Mouse (Mus musculus) cerebellum, postnatal 10 days (tissue): Measurements from ENCODE around the gene Pcx.
A peak's percentile ranks its signal among the peaks of the same experiment; 100 is the strongest.

ENCODE experiments used
- DNase-seq, 2 experiments: peaks; one replicate each; pipeline ENCODE4 v3.0.0; 2021; ENCODE audit warnings: mixed read lengths in 2 of 2

The Pcx gene

DNA sequence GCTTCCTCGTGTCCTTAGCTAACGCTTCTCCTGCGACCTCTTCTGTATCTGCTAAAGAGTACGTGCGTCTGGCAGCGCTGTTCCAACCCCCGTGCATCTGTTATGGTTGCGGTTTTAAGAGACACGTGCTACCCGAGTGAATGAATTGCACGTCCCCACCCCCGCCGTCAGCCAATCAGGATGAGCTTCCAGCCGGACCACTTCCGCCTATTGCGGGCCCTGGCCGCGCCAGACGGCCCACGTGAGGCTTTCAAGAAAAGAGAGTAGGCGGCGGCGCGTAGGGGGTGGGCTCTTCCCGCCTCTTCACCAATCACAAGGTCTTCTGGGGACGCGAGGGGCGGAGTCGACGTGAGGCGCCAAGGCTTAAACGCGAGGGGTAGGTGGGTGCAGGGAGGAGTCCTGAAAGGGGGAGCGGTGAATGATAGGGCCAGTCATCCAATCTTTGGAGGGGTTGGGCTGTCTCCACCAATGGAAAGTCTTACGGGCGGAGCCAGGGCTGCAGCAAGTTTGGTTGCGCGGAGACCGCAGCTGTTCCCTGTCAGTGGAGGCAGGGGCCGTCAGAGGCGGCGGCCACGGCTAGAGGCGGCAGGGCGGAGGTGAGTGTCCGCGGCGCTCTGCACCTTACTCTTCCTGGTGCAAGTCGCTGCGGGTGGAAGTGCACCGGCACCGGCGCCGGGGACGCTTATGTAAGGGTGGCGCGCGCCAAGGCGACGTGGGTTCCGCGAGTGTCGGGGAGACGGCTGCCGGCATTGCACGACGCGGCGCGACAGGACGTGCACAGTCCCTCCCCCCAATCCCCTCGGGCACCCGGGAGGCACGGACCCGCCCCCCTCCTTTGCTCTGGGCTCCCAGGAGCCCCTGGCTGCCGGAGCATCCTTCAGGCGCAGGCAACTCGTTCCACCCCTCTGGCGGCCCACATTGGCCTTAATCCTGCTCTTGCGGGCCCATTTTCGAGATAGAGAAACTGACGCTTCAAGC, at the start of gene Pcx:
Pcx (plus strand) TSS at position 487 of the 978 bp plus-strand sequence.
- peak; percentile 99 to 100 for DNase-seq

DNA sequence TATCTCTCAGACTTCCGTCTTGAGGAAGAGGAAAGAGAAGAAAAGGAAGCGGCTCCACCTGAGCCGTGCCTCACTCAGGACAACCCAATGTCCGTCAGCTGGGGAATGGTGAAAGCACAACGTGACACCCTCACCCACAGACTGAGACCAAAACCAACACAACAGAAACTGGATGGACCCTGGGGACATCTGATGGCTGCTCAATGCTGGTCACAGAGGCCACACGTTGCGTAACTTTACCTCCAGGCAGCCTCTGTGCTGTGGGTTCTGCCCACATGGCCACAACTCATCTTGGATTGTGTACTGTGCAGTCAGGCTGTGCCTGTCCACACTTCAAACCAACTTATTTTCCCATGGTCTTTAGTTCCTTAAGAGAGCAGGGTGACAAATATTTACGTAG, 48.3 kb upstream of the Pcx start:
- DNase-seq: no peak

- DNase-seq: no peak
These were observed 45.6 kb upstream of the Pcx start for GRCm38 (mm10) chr19:4464666-4465065.

DNA sequence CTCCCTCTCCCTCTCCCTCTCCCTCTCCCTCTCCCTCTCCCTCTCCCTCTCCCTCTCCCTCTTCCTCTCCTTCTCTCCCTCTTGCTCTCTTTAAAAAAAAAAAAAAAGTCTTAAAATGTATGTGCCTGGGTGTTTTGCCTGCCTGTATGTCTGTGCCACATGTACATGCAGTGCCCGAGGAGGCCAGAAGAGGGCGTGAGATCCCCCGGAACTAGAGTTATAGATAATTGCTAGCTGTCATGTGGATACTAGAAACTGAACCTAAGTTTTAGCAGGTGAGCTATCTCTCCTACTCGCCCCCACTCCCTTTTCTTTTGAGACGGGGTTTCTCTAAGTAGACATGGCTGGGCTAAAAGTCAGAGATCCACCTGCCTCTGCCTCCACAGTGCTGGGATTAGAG, 41.9 kb upstream of the Pcx start:
- DNase-seq: peak; percentile 57 to 73

GRCm38 (mm10) chr19:4473549-4473948, 36.7 kb upstream of the Pcx start:
- peak in 1 of 2 experiments; percentile 45 for DNase-seq

DNA sequence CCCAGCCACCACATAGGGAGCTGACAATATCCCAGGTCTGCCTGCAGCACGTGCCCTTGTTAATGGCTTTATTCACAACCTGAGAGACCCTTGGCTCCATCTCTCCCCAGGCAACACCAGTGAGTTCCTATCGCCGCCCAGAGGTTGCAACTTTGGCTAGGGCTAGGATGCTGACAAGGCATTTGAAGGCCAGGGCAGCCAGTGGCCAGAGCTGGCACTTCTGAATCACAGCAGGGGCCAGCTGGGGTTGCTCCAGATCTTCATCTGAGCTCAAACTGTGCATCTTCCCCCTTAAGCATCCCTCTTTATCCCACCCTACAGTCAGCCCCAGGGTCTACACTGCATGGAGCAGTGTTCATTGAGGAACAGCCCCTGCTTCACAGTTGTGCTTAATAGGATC, 35.5 kb upstream of the Pcx start:
- no peak for DNase-seq

DNA sequence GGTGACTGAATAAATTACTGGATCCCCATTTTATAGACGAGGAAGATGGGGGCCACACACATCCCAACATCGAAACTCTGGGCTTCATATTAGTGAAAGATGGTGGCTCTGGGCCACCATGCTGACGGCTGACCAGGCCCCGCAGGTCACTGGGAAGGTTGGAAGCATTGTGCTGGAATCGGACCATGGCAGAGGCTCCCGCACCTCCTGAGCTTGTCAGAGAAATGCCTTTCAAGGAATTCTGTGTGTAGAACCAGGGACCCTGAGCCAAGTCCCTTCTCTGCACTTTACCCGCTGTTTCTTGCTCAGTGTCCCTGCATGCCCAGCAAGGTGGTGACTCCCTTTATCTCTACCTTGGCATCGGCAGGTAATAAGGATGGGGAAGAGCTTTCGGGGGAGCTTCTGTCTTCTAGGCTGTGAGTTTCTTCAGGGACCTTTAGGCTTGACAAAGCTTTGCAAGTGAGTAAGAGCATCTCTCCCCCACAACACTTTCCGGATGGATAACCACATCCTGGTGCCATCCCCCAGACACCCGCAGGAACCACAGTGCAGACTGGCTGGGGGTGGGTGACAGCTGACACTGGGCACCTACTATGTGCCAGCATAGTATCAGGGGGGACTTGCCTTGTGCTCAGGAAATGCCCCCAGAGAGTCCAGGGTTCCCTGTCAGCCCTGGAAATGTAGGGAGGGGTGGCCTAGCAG, 34.9 kb upstream of the Pcx start:
- peak in 1 of 2 experiments; percentile 48 for DNase-seq

DNA sequence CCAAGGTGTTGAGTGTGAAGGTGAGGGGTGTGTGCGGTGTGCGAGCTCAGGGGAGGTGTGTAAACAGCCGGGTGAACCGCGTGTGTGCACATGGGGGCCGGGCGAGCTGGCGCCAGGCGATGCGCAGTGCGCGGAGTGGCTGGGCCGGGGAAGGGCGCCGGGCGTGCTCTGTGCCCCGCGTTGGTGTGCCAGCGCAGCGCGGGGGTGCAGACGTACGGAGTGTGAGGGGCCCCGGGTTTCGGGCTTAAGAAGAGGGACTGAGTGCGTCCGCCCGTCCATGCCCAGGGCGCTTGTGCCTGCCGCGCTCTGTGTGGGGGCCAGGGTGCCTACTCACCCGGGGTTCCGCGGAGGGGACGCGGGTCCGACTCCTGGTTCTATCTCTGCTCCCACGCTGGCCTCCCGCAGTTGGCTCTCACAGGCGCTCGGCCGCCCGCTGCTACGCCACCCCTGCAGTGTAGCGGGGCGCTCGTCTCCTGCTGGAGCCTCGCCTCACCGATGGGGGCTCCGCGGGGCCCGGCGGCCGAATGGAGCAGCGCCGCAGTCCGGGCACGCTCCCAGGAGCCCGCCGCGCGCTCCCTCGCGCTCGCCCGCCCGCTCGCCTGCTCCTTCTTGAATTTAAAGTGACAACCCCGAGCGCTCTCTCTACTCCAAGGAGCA, 33.5 kb upstream of the Pcx start:
- DNase-seq: peak; percentile 85 to 87

GRCm38 (mm10) chr19:4477345-4478189, 32.7 kb upstream of the Pcx start, which contains the start of gene Syt12:
Gene Syt12 (minus strand): TSS chr19:4477447.
- DNase-seq: peak; percentile 78 to 80

GRCm38 (mm10) chr19:4478190-4478516, 32.1 kb upstream of the Pcx start:
- peak in 1 of 2 experiments; percentile 71 for DNase-seq

DNA sequence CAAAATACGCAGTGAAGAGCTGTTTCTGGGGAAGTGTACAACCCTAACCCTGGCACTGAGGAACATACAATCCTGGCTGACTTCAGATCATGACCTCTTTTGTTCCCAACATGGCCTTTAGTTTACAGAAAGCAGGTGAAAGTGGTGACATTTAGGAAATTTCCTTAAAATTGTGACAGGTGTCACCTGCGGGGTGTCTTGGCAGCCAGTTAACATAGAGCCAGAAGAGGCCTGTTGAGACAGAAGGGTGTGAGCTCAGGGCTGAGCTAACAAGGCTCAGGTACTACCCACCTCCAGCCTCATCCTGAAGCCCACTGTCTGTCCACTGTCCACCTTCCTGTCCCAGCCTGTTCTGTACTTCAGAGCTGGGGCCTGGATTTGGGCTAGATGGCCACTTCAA, 30.2 kb upstream of the Pcx start:
- peak; percentile 49 to 57 for DNase-seq

GRCm38 (mm10) chr19:4481326-4481725, 28.9 kb upstream of the Pcx start:
- peak; percentile 60 to 62 for DNase-seq

DNA sequence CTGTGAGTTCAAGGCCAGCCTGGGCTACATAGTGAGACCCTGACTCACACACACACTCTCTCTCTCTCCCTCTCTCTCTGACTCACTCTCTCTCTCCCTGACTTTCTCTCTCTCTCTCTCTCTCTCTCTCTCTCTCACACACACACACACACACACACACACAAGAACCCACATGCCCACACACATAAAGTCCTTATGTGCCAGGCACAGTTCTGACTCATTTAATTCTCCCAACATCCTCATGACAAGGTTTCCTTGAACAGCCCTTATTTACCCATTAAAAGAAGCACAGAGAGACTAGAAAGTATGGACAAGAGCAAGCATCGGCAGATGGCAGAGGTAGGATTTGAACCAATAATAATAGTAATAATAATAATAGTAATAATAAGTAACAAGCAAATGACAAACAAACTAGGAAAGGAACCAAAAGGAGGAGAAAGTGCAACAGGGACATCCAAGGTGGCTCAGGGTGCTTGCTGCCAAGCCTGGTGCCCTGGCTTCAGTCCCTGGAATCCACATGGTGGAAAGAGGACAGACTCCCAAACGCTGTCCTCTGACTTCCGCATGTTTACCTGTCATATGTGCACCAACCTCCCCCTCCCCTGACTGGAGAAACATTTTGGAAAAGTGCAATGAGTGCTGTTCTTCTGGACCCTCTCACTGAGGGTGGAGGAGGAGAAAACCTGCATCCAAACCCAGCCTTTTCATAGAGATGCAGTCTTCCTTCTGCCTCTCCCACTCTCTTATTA, 28.0 kb upstream of the Pcx start:
- peak; percentile 61 to 68 for DNase-seq

- no peak for DNase-seq
These were observed 25.3 kb upstream of the Pcx start for GRCm38 (mm10) chr19:4485006-4485405.

GRCm38 (mm10) chr19:4487877-4488276, 22.4 kb upstream of the Pcx start:
- peak; percentile 56 to 59 for DNase-seq

- DNase-seq: no peak
These were observed 19.1 kb upstream of the Pcx start for GRCm38 (mm10) chr19:4491080-4491695.

- peak; percentile 97 to 98 for DNase-seq
These were observed 17.6 kb upstream of the Pcx start for GRCm38 (mm10) chr19:4492526-4493296.

DNA sequence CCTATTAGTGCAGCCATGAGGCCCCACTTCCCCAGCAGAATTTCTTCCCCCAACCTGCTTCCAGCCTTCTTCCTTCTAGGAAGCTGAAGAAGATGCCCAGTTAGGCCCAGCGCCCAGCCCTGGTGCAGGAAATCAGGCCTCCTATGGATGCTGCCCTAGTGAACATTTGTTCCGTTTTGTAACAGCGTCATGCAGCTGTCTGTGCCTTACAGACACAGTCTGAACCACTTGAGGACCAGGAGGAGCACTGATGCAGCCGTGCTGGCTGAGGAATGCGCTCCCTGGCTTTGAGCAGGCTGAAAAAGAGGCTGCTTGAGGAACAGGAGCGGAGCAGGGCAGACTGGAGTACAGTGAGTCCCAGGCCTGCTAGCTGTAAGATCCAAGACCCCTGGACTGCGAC, 15.6 kb upstream of the Pcx start:
- peak in 1 of 2 experiments; percentile 53 for DNase-seq

DNA sequence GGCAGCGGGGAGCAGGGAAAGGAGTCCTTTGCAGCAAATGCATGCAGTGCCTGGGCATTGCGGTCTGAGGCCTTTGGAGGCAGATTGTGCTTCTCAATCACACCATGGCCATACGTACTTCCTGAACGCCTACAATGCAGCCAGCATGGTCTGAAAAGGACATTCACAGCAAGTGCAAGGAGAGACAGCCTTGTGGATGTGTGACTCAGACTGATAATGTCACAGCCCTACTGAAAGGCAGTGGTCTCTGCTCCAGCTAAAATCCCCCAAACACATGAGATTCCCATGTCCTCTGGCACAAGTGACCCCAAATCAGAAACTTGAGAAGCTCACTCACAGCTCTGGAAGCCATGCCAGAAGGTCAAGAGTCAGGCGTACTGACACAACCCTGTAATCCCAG, 14.5 kb upstream of the Pcx start:
- DNase-seq: no peak
